In the genomic region with DNA sequence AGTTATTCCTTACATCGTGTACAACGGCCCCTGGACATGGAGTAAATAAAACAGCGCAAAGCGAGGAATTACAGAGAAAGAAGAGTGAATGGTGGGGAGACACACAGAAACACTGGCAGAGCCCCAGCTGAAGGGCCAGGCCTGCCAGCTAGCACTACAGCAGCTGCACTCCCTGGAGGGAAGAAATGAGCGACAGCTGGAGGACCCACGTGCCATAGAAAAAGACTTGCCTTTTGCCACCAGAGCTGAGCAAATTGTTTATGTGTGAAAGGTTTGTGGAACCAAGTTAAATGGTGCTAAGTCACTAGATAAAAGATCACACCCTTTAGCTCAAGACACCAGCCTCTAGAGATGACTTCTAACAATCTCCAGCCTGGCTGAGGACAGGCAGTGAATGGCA, we compare ENCODE assay signal across 9 mouse cellular contexts. TPM values are rescaled to one million over a fixed set of nuclear protein-coding genes. Genes with fewer than 3 reads are reported as not detected.
DNase-seq lines count a peak whose midpoint lies in the region; ATAC-seq and TF ChIP-seq lines count a peak whose summit lies in the region.
"Had no signal": no experiment of that assay in that cellular context is flagged by ENCODE, and none has a peak within 500 bp of the region (broad histone marks: within the 10 kb centered on the region; RNA-seq: fewer than 3 reads in every experiment).

No protein-coding gene starts in this region.

- no peaks in the 10 kb centered on the region for H3K36me3 ChIP-seq in lung, embryonic 14.5 days (ENCODE audit: insufficient read depth)
- no peaks in the 10 kb centered on the region for H3K36me3 ChIP-seq in limb, embryonic 10.5 days

- no peaks in the 10 kb centered on the region for H3K9me3 ChIP-seq in lung, embryonic 14.5 days (ENCODE audit: low read depth, low read length)
- no peaks in the 10 kb centered on the region for H3K9me3 ChIP-seq in limb, embryonic 10.5 days (replicated peaks)

- no peak for ATAC-seq in lung, embryonic 14.5 days (ENCODE audit: insufficient read depth)

- no peak overlapping the region for H3K4me2 ChIP-seq in lung, embryonic 14.5 days

- H3K27ac ChIP-seq in lung, embryonic 14.5 days (ENCODE audit: low read depth): no peak overlapping the region
- H3K27ac ChIP-seq in limb, embryonic 10.5 days: peak overlapping the region; percentile 53; the same call in 1 of the 2 replicates
- H3K27ac ChIP-seq: kidney, postnatal 0 days had no signal

- H3K27me3 ChIP-seq in lung, embryonic 14.5 days (ENCODE audit: insufficient read depth, low read length): no peaks in the 10 kb centered on the region
- no peaks in the 10 kb centered on the region for H3K27me3 ChIP-seq in limb, embryonic 10.5 days (ENCODE audit: low read depth, poor library complexity, severe bottlenecking)

- peak; percentile 3 for DNase-seq in adrenal gland, adult 8-10 months
- DNase-seq in adrenal gland, postnatal 4 days (ENCODE audit: low spot score in 2 of 2): no peak
- DNase-seq in lung, embryonic 14.5 days: peak; percentile 42
- DNase-seq in lung, adult 2 months: no peak
- no peak for DNase-seq in limb, embryonic 10.5 days (ENCODE audit: low spot score)
- DNase-seq in right cerebral cortex, postnatal 14 days: peak; percentile 63
- DNase-seq in testis, postnatal 14 days (ENCODE audit: low spot score): no peak
- no peak for DNase-seq in B cell, adult 2 months

- WGBS in lung, embryonic 14.5 days: 61% methylated on average over 6 of the region's 6 CpGs
- WGBS in lung, adult 2 months: 72% methylated on average over 6 of the region's 6 CpGs
- 60% methylated on average over 6 of the region's 6 CpGs for WGBS in limb, embryonic 10.5 days

- no peak overlapping the region for H3K4me3 ChIP-seq in lung, embryonic 14.5 days (ENCODE audit: low read depth, low read length)
- H3K4me3 ChIP-seq in lung, adult 2 months (replicated peaks; ENCODE audit: extremely low read depth, low read depth, low read length): no peak overlapping the region
- H3K4me3 ChIP-seq in limb, embryonic 10.5 days: no peak overlapping the region

- TF ChIP-seq POLR2A in lung, adult 2 months (IDR thresholded peaks at IDR 0.05; ENCODE audit: borderline replicate concordance, extremely low read depth, low read depth, low read length): no peak

- no peak overlapping the region for H3K9ac ChIP-seq in lung, embryonic 14.5 days

- no peaks in the 10 kb centered on the region for H3K4me1 ChIP-seq in lung, embryonic 14.5 days (ENCODE audit: insufficient read depth)
- H3K4me1 ChIP-seq in lung, adult 2 months (ENCODE audit: control insufficient read depth, insufficient read depth, low read length): no peaks in the 10 kb centered on the region
- peaks cover 27% of the 10 kb centered on the region for H3K4me1 ChIP-seq in limb, embryonic 10.5 days

- no peak for TF ChIP-seq CTCF in lung, embryonic 14.5 days (IDR thresholded peaks at IDR 0.05; ENCODE audit: low read depth)
- TF ChIP-seq CTCF in lung, adult 2 months (IDR thresholded peaks at IDR 0.05; ENCODE audit: insufficient read depth, low read length): no peak

RNA-seq across cellular contexts. Expression of gene Gap43, which starts 37.0 kb away (rescaled TPM):
- under 1 TPM; 0.31 to 0.74 (median 0.73) TPM for total RNA-seq in adrenal gland, adult 8-10 months (2022)
- 10 to 100 TPM; 37.6 to 69.0 TPM for total RNA-seq in adrenal gland, postnatal 4 days (2021)
- 14.8 and 14.9 TPM in 2 replicates for polyA plus RNA-seq in lung, embryonic 14.5 days (2014; fragmentation: Nextera tagmentation; extraction: Ambion mirVana)
- polyA plus RNA-seq in lung, adult 2 months (2012; rRNA removed): 5.5 and 12.2 TPM in 2 replicates
- 40.6 and 51.2 TPM in 2 replicates for polyA plus RNA-seq in limb, embryonic 10.5 days (2016; fragmentation: Nextera tagmentation; extraction: Ambion mirVana)

Comparison
In these comparisons a context has a peak if more than half of its experiments do, and no peak if none do; other contexts are left out.
1. DNase-seq: peak in adrenal gland, adult 8-10 months (single experiment), lung, embryonic 14.5 days (single experiment) and right cerebral cortex, postnatal 14 days (single experiment); none in adrenal gland, postnatal 4 days (0 of 2), lung, adult 2 months (single experiment), limb, embryonic 10.5 days (single experiment), testis, postnatal 14 days (single experiment) and B cell, adult 2 months (0 of 2).